Mouse (Mus musculus): ENCODE measurements around the gene Galntl5.

DNA sequence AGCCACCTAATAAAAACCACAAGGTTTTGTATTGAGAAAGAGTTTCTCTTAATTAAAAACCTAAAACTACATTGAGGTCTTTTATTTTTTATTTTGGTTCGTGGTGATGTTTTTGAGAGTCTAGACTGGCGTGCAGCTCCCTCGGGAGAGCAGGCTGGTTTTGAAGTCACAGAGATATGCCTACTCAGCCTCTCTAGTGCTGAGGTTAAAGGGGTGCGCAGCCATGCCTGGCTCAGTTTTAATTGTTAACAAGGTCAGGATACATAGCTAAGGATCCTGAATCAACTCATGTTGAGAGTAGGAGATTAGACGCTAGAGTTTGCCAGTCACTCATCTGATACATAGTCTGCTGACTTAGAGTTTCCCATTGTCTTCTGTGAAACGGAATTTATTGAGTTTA, 80.2 kb downstream of the Galntl5 start:
- TF ChIP-seq CTCF (IDR thresholded peaks at IDR 0.05; ENCODE audit: low read depth, low read length) (no peak), POLR2A (IDR thresholded peaks at IDR 0.05; ENCODE audit: insufficient read depth, low read length) (no peak)
